ENCODE assay signal across 8 mouse cellular contexts in genomic region chr7:110002968-110003367, GRCm38 (mm10). TPM values are rescaled to one million over a fixed set of nuclear protein-coding genes. Genes with fewer than 3 reads are reported as not detected.
A peak's percentile ranks its signal among the peaks of the same experiment; 100 is the strongest.
DNase-seq lines count a peak whose midpoint lies in the region; ATAC-seq lines count a peak whose summit lies in the region.

No protein-coding gene starts in this region.

- H3K4me1 ChIP-seq in embryonic facial prominence, embryonic 11.5 days (ENCODE audit: control insufficient read depth, insufficient read depth, low read length) = no peaks in the 10 kb centered on the region
- H3K4me1 ChIP-seq in heart, embryonic 10.5 days = peaks cover 7% of the 10 kb centered on the region; the same call in 1 of the 2 replicates
- H3K4me1 ChIP-seq in kidney, embryonic 14.5 days (ENCODE audit: control insufficient read depth, insufficient read depth, low read length) = no peaks in the 10 kb centered on the region
- peaks cover 5% of the 10 kb centered on the region for H3K4me1 ChIP-seq in liver, embryonic 15.5 days (replicated peaks)
- peaks cover 4% of the 10 kb centered on the region; the same call in 1 of the 2 replicates for H3K4me1 ChIP-seq in neural tube, embryonic 12.5 days

- WGBS in embryonic facial prominence, embryonic 11.5 days = 14% methylated on average over 20 of the region's 20 CpGs
- WGBS in heart, embryonic 10.5 days = 13% methylated on average over 20 of the region's 20 CpGs
- WGBS in kidney, embryonic 14.5 days = 7% methylated on average over 20 of the region's 20 CpGs
- WGBS in liver, embryonic 15.5 days (ENCODE audit: insufficient replicate concordance) = 17% methylated on average over 20 of the region's 20 CpGs
- WGBS in neural tube, embryonic 12.5 days = 17% methylated on average over 20 of the region's 20 CpGs

- H3K4me3 ChIP-seq in embryonic facial prominence, embryonic 11.5 days (ENCODE audit: low read depth, low read length) = no peak overlapping the region
- H3K4me3 ChIP-seq in heart, embryonic 10.5 days = peak overlapping the region; percentile 47
- H3K4me3 ChIP-seq in kidney, embryonic 14.5 days (ENCODE audit: low read length) = no peak overlapping the region
- no peak overlapping the region for H3K4me3 ChIP-seq in liver, embryonic 15.5 days (replicated peaks)
- no peak overlapping the region for H3K4me3 ChIP-seq in neural tube, embryonic 12.5 days

- peak; percentile 56; the same call in 1 of the 2 replicates for ATAC-seq in embryonic facial prominence, embryonic 11.5 days (replicated peaks; ENCODE audit: insufficient number of reproducible peaks, low FRiP score, low TSS enrichment, low read depth)
- ATAC-seq in kidney, embryonic 14.5 days (ENCODE audit: low FRiP score, low TSS enrichment) = peak; percentile 94
- ATAC-seq in liver, embryonic 15.5 days (ENCODE audit: insufficient read depth) = peak; percentile 51
- ATAC-seq in neural tube, embryonic 12.5 days (ENCODE audit: low FRiP score, low read depth) = no peak

- no peaks in the 10 kb centered on the region for H3K27me3 ChIP-seq in embryonic facial prominence, embryonic 11.5 days (ENCODE audit: control insufficient read depth, insufficient read depth, low read length)
- no peaks in the 10 kb centered on the region for H3K27me3 ChIP-seq in heart, embryonic 10.5 days (ENCODE audit: insufficient read depth, poor library complexity, severe bottlenecking)
- no peaks in the 10 kb centered on the region for H3K27me3 ChIP-seq in kidney, embryonic 14.5 days (ENCODE audit: control insufficient read depth, insufficient read depth, low read length)
- peaks cover 31% of the 10 kb centered on the region for H3K27me3 ChIP-seq in liver, embryonic 15.5 days
- H3K27me3 ChIP-seq in neural tube, embryonic 12.5 days (replicated peaks) = no peaks in the 10 kb centered on the region

- no peaks in the 10 kb centered on the region for H3K9me3 ChIP-seq in embryonic facial prominence, embryonic 11.5 days (replicated peaks; ENCODE audit: control insufficient read depth, low read length)
- no peaks in the 10 kb centered on the region for H3K9me3 ChIP-seq in heart, embryonic 10.5 days
- no peaks in the 10 kb centered on the region for H3K9me3 ChIP-seq in kidney, embryonic 14.5 days (ENCODE audit: control insufficient read depth, low read length)
- no peaks in the 10 kb centered on the region for H3K9me3 ChIP-seq in liver, embryonic 15.5 days (replicated peaks)
- no peaks in the 10 kb centered on the region for H3K9me3 ChIP-seq in neural tube, embryonic 12.5 days

- no peaks in the 10 kb centered on the region for H3K36me3 ChIP-seq in embryonic facial prominence, embryonic 11.5 days (replicated peaks; ENCODE audit: control insufficient read depth, insufficient read depth, low read depth, low read length)
- no peaks in the 10 kb centered on the region for H3K36me3 ChIP-seq in heart, embryonic 10.5 days
- H3K36me3 ChIP-seq in kidney, embryonic 14.5 days (ENCODE audit: control insufficient read depth, insufficient read depth, low read length) = no peaks in the 10 kb centered on the region
- H3K36me3 ChIP-seq in liver, embryonic 15.5 days (replicated peaks) = no peaks in the 10 kb centered on the region
- H3K36me3 ChIP-seq in neural tube, embryonic 12.5 days = no peaks in the 10 kb centered on the region

- H3K27ac ChIP-seq in embryonic facial prominence, embryonic 11.5 days (replicated peaks; ENCODE audit: low read depth, low read length) = no peak overlapping the region
- H3K27ac ChIP-seq in heart, embryonic 10.5 days = peak overlapping the region; percentile 53
- H3K27ac ChIP-seq in kidney, embryonic 14.5 days (ENCODE audit: low read depth, low read length) = no peak overlapping the region
- H3K27ac ChIP-seq in liver, embryonic 15.5 days (replicated peaks) = no peak overlapping the region
- H3K27ac ChIP-seq in neural tube, embryonic 12.5 days = no peak overlapping the region

- peak; percentile 4 to 39 for DNase-seq in layer of hippocampus, adult 18-20 months (ENCODE audit: low spot score in 2 of 2)
- no peak for DNase-seq in layer of hippocampus, adult 9-10 months (ENCODE audit: low spot score)
- peak; percentile 48 for DNase-seq in embryonic facial prominence, embryonic 11.5 days (ENCODE audit: low spot score)
- DNase-seq in heart, embryonic 10.5 days (ENCODE audit: low spot score) = peak; percentile 88
- peak; percentile 81 for DNase-seq in yolk sac, embryonic 10.5 days (ENCODE audit: low spot score)

- H3K9ac ChIP-seq in embryonic facial prominence, embryonic 11.5 days (replicated peaks; ENCODE audit: low read length) = no peak overlapping the region; the same call in 1 of the 2 replicates
- H3K9ac ChIP-seq in kidney, embryonic 14.5 days (ENCODE audit: low read depth, low read length) = 0 out of 2 replicates have a peak overlapping the region, but pooled peaks have one; percentile 0
- H3K9ac ChIP-seq in liver, embryonic 15.5 days = no peak overlapping the region
- H3K9ac ChIP-seq in neural tube, embryonic 12.5 days = peak overlapping the region; percentile 18; the same call in 1 of the 2 replicates

- H3K4me2 ChIP-seq in embryonic facial prominence, embryonic 11.5 days (ENCODE audit: low read depth, low read length) = peak overlapping the region; percentile 27
- peak overlapping the region; percentile 15 for H3K4me2 ChIP-seq in kidney, embryonic 14.5 days (replicated peaks; ENCODE audit: low read depth, low read length)
- H3K4me2 ChIP-seq in liver, embryonic 15.5 days = peak overlapping the region; percentile 14; the same call in 1 of the 2 replicates
- peak overlapping the region; percentile 49 for H3K4me2 ChIP-seq in neural tube, embryonic 12.5 days (replicated peaks)

RNA-seq across cellular contexts. Expression of gene Ipo7, which starts 15.1 kb away (rescaled TPM):
- 100 to 1,000 TPM in 1 of 2 experiments, 10 to 100 TPM in 1; 93.8 to 104 TPM for total RNA-seq in layer of hippocampus, adult 18-20 months (2021)
- 27.1 and 29.9 TPM in 2 replicates for polyA plus RNA-seq in embryonic facial prominence, embryonic 11.5 days (2014; fragmentation: Nextera tagmentation; extraction: Ambion mirVana)
- 38.4 and 43.9 TPM in 2 replicates for polyA plus RNA-seq in heart, embryonic 10.5 days (2016; fragmentation: Nextera tagmentation; extraction: Ambion mirVana)
- 21.9 and 22.5 TPM in 2 replicates for polyA plus RNA-seq in kidney, embryonic 14.5 days (2014; fragmentation: Nextera tagmentation; extraction: Ambion mirVana)
- polyA plus RNA-seq in liver, embryonic 15.5 days (2015; fragmentation: Nextera tagmentation; extraction: Ambion mirVana) = 18.4 and 20.3 TPM in 2 replicates
- 45.5 and 45.7 TPM in 2 replicates for polyA plus RNA-seq in neural tube, embryonic 12.5 days (2016; fragmentation: Nextera tagmentation; extraction: Ambion mirVana)

RNA-seq across cellular contexts. Expression of gene Tmem41b, which starts 16.2 kb away (rescaled TPM):
- 10 to 100 TPM; 47.0 to 49.1 TPM for total RNA-seq in layer of hippocampus, adult 18-20 months (2021)
- polyA plus RNA-seq in embryonic facial prominence, embryonic 11.5 days (2014; fragmentation: Nextera tagmentation; extraction: Ambion mirVana) = 82.3 and 88.9 TPM in 2 replicates
- 61.1 and 65.6 TPM in 2 replicates for polyA plus RNA-seq in heart, embryonic 10.5 days (2016; fragmentation: Nextera tagmentation; extraction: Ambion mirVana)
- polyA plus RNA-seq in kidney, embryonic 14.5 days (2014; fragmentation: Nextera tagmentation; extraction: Ambion mirVana) = 48.7 and 72.5 TPM in 2 replicates
- 25.0 and 27.9 TPM in 2 replicates for polyA plus RNA-seq in liver, embryonic 15.5 days (2015; fragmentation: Nextera tagmentation; extraction: Ambion mirVana)
- 80.7 TPM in 2 replicates for polyA plus RNA-seq in neural tube, embryonic 12.5 days (2016; fragmentation: Nextera tagmentation; extraction: Ambion mirVana)

RNA-seq across cellular contexts. Expression of gene Dennd5a, which starts 42.7 kb away (rescaled TPM):
- 100 to 1,000 TPM; 215 to 216 TPM for total RNA-seq in layer of hippocampus, adult 18-20 months (2021)
- 41.5 and 48.2 TPM in 2 replicates for polyA plus RNA-seq in embryonic facial prominence, embryonic 11.5 days (2014; fragmentation: Nextera tagmentation; extraction: Ambion mirVana)
- polyA plus RNA-seq in heart, embryonic 10.5 days (2016; fragmentation: Nextera tagmentation; extraction: Ambion mirVana) = 27.7 and 28.4 TPM in 2 replicates
- 38.9 and 43.4 TPM in 2 replicates for polyA plus RNA-seq in kidney, embryonic 14.5 days (2014; fragmentation: Nextera tagmentation; extraction: Ambion mirVana)
- polyA plus RNA-seq in liver, embryonic 15.5 days (2015; fragmentation: Nextera tagmentation; extraction: Ambion mirVana) = 7.1 and 7.6 TPM in 2 replicates
- polyA plus RNA-seq in neural tube, embryonic 12.5 days (2016; fragmentation: Nextera tagmentation; extraction: Ambion mirVana) = 65.6 and 69.9 TPM in 2 replicates

RNA-seq across cellular contexts. Expression of gene Zfp143, which starts 58.0 kb away (rescaled TPM):
- total RNA-seq in layer of hippocampus, adult 18-20 months (2021) = 10 to 100 TPM in 1 of 2 experiments, 1 to 10 TPM in 1; 9.8 to 11.7 TPM
- polyA plus RNA-seq in embryonic facial prominence, embryonic 11.5 days (2014; fragmentation: Nextera tagmentation; extraction: Ambion mirVana) = 27.5 and 28.3 TPM in 2 replicates
- 18.7 and 19.0 TPM in 2 replicates for polyA plus RNA-seq in heart, embryonic 10.5 days (2016; fragmentation: Nextera tagmentation; extraction: Ambion mirVana)
- 16.3 and 22.1 TPM in 2 replicates for polyA plus RNA-seq in kidney, embryonic 14.5 days (2014; fragmentation: Nextera tagmentation; extraction: Ambion mirVana)
- polyA plus RNA-seq in liver, embryonic 15.5 days (2015; fragmentation: Nextera tagmentation; extraction: Ambion mirVana) = 10.2 and 10.3 TPM in 2 replicates
- polyA plus RNA-seq in neural tube, embryonic 12.5 days (2016; fragmentation: Nextera tagmentation; extraction: Ambion mirVana) = 26.0 and 27.4 TPM in 2 replicates

Comparison
In these comparisons a context has a peak if more than half of its experiments do, and no peak if none do; other contexts are left out.
1. H3K9ac ChIP-seq: peak in kidney, embryonic 14.5 days (single experiment) and neural tube, embryonic 12.5 days (single experiment); none in embryonic facial prominence, embryonic 11.5 days (single experiment) and liver, embryonic 15.5 days (single experiment).
2. Peak in every context shown above with its lines, with median percentiles within 50 percentile points of each other: H3K4me2 ChIP-seq.